Mouse (Mus musculus) lung, postnatal 0 days (tissue): ENCODE measurements at regions not wholly inside any gene's neighbourhood (a gene's known extent, or its start where the extent isn't known, plus 50 kb on each side); places are given as distances from the start of the nearest gene placed in this dataset.

Experiments
- CTCF ChIP-seq: IDR thresholded peaks from 2 replicates; pipeline ENCODE4 v1.5.1; 2016; ENCODE audit warnings: antibody characterized with exemption, mild to moderate bottlenecking
- EP300 ChIP-seq: IDR thresholded peaks from 2 replicates; pipeline ENCODE4 v1.6.1; 2016; ENCODE audit warnings: antibody characterized with exemption, mild to moderate bottlenecking, control low read depth

DNA sequence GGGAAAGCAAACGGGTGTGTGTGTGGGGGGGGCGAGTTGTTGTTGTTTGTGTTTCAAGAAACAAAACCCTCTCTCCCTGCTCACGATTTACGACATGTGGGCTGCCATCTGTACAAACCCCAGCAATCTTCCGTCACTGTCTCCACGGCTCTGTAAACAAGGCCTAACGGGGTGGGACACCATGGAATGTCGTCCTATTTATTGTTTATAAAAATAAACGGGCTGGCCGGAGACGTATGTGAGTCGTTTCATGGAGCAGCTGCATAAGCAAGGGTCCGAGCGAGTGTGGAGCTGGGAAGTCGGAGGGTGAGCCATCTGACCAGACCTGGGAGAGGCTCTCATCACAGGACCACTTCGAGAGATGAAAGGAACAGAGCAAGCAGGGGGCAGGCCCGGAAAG is 141.4 kb upstream of the Sall1 start:
- TF ChIP-seq CTCF (no peak), EP300 (no peak)
